Mouse (Mus musculus) lung, embryonic 15.5 days (tissue): ENCODE data around the gene Frrs1. TPM values are rescaled to one million over a fixed set of nuclear protein-coding genes. Genes with fewer than 3 reads are reported as not detected.

ENCODE experiments used
- ATAC-seq: fragments of 200-750 bp; cut with Nextera tagmentation; 2 replicates; pipeline ENCODE4 v1.8.0; 2017; ENCODE audit warnings: moderate number of reproducible peaks, borderline replicate concordance; ENCODE audit not compliant: low FRiP score, low TSS enrichment; ENCODE audit errors: extremely low read depth
- H3K27ac ChIP-seq: fragments of 300-500 bp; sonication (generic); 2 replicates; pipeline ENCODE4 v1.5.1; 2015; ENCODE audit warnings: moderate library complexity, mild to moderate bottlenecking, inconsistent platforms
- H3K27me3 ChIP-seq: fragments of 300-500 bp; sonication (generic); 2 replicates; pipeline ENCODE4 v1.6.1; 2015; ENCODE audit warnings: inconsistent platforms
- H3K36me3 ChIP-seq: fragments of 300-500 bp; sonication (generic); 2 replicates; pipeline ENCODE4 v1.6.1; 2015; ENCODE audit warnings: inconsistent platforms
- H3K4me1 ChIP-seq: fragments of 300-500 bp; sonication (generic); 2 replicates; pipeline ENCODE4 v1.6.1; 2015; ENCODE audit warnings: inconsistent platforms
- H3K4me2 ChIP-seq: fragments of 300-500 bp; sonication (generic); 2 replicates; pipeline ENCODE4 v1.6.1; 2015; ENCODE audit warnings: inconsistent platforms, mild to moderate bottlenecking, moderate library complexity
- H3K4me3 ChIP-seq: fragments of 300-500 bp; sonication (generic); 2 replicates; pipeline ENCODE4 v1.5.1; 2015; ENCODE audit warnings: mild to moderate bottlenecking, inconsistent platforms
- H3K9ac ChIP-seq: fragments of 300-500 bp; sonication (generic); 2 replicates; pipeline ENCODE4 v1.6.1; 2015; ENCODE audit warnings: inconsistent platforms
- H3K9me3 ChIP-seq: fragments of 300-500 bp; sonication (generic); 2 replicates; pipeline ENCODE4 v1.6.1; 2016; ENCODE audit warnings: inconsistent platforms
- WGBS: fragments of 180-500 bp; shearing (Covaris S2); methylation state at CpG from one replicate; pipeline ENCODE4 v1.1.7; 2015; 5-methylcytosine and 5-hydroxymethylcytosine counted together
- polyA plus RNA-seq: library from polyadenylated mRNA; unstranded; fragments of >200 nt; fragmentation: Nextera tagmentation; extraction: Ambion mirVana; gene quantifications from 2 replicates; pipeline ENCODE4 v1.2.1, GENCODE M21; 2015

Frrs1 gene
- polyA plus RNA-seq, 1 experiment from 2014 or later = 8.7 TPM

GRCm38 (mm10) chr3:116852421-116852820, 6.8 kb upstream of the Frrs1 start:
- Histone ChIP-seq H3K9me3 (no peaks in the 10 kb centered on the region), H3K4me3 (no peak overlapping the region), H3K4me2 (no peak overlapping the region), H3K27me3 (no peaks in the 10 kb centered on the region), H3K36me3 (no peaks in the 10 kb centered on the region), H3K9ac (no peak overlapping the region), H3K4me1 (no peaks in the 10 kb centered on the region), H3K27ac (no peak overlapping the region)
- no peak for ATAC-seq
- 88% methylated on average over 3 of the region's 3 CpGs for WGBS

GRCm38 (mm10) chr3:116857611-116858010, 1.7 kb upstream of the Frrs1 start:
- no peak for ATAC-seq
- H3K36me3 ChIP-seq = no peaks in the 10 kb centered on the region
- 77% methylated on average over 6 of the region's 6 CpGs for WGBS

GRCm38 (mm10) chr3:116859752-116860151, 488 bp downstream of the Frrs1 start:
- Histone ChIP-seq H3K4me1 (peaks cover 5% of the 10 kb centered on the region), H3K9me3 (no peaks in the 10 kb centered on the region), H3K27me3 (no peaks in the 10 kb centered on the region), H3K36me3 (no peaks in the 10 kb centered on the region), H3K4me2 (no peak overlapping the region), H3K4me3 (no peak overlapping the region), H3K9ac (no peak overlapping the region), H3K27ac (no peak overlapping the region)
- 76% methylated on average over 5 of the region's 5 CpGs for WGBS
- no peak for ATAC-seq

More at GRCm38 (mm10) chr3:116857611-116858010, 1.7 kb upstream of the Frrs1 start:
- Histone ChIP-seq H3K9me3 (no peaks in the 10 kb centered on the region), H3K27me3 (no peaks in the 10 kb centered on the region), H3K4me2 (no peak overlapping the region), H3K4me3 (no peak overlapping the region), H3K27ac (no peak overlapping the region), H3K4me1 (peaks cover 5% of the 10 kb centered on the region), H3K9ac (no peak overlapping the region)

- 48% methylated on average over 19 of the region's 19 CpGs for WGBS
- H3K4me2 ChIP-seq = peak overlapping the region; percentile 82
- H3K27me3 ChIP-seq = no peaks in the 10 kb centered on the region
- peak overlapping the region; percentile 51; the same call in 1 of the 2 replicates for H3K4me3 ChIP-seq
- peaks cover 5% of the 10 kb centered on the region for H3K4me1 ChIP-seq
- no peak overlapping the region for H3K9ac ChIP-seq
- ATAC-seq = no peak
- H3K36me3 ChIP-seq = no peaks in the 10 kb centered on the region
- H3K27ac ChIP-seq = no peak overlapping the region
- no peaks in the 10 kb centered on the region for H3K9me3 ChIP-seq
Measured at GRCm38 (mm10) chr3:116860333-116861222, 1.3 kb downstream of the Frrs1 start.

GRCm38 (mm10) chr3:116861223-116861539, 1.9 kb downstream of the Frrs1 start:
- 0 out of 2 replicates have a peak, but pooled peaks have one; percentile 29 for ATAC-seq
- no peaks in the 10 kb centered on the region for H3K9me3 ChIP-seq
- H3K4me3 ChIP-seq = peak overlapping the region; percentile 51
- H3K27me3 ChIP-seq = no peaks in the 10 kb centered on the region
- peak overlapping the region; percentile 73; the same call in 1 of the 2 replicates for H3K27ac ChIP-seq
- peak overlapping the region; percentile 82 for H3K4me2 ChIP-seq
- no peaks in the 10 kb centered on the region for H3K36me3 ChIP-seq
- H3K9ac ChIP-seq = peak overlapping the region; percentile 35; the same call in 1 of the 2 replicates
- H3K4me1 ChIP-seq = peaks cover 5% of the 10 kb centered on the region
- WGBS = 8% methylated on average over 4 of the region's 4 CpGs

GRCm38 (mm10) chr3:116861540-116862067, 2.3 kb downstream of the Frrs1 start:
- Histone ChIP-seq H3K4me3 (peak overlapping the region; percentile 51), H3K9me3 (no peaks in the 10 kb centered on the region), H3K27ac (peak overlapping the region; percentile 73), H3K36me3 (no peaks in the 10 kb centered on the region), H3K4me1 (peaks cover 5% of the 10 kb centered on the region), H3K4me2 (peak overlapping the region; percentile 82), H3K27me3 (no peaks in the 10 kb centered on the region), H3K9ac (peak overlapping the region; percentile 35; the same call in 1 of the 2 replicates)
- ATAC-seq = peak; percentile 81
- WGBS = 1% methylated on average over 25 of the region's 25 CpGs

GRCm38 (mm10) chr3:116862621-116863020, 3.4 kb downstream of the Frrs1 start:
- no peak overlapping the region for H3K9ac ChIP-seq
- no peaks in the 10 kb centered on the region for H3K36me3 ChIP-seq
- peaks cover 5% of the 10 kb centered on the region for H3K4me1 ChIP-seq
- 51% methylated on average over 1 of the region's 1 CpGs for WGBS
- H3K9me3 ChIP-seq = no peaks in the 10 kb centered on the region
- H3K4me2 ChIP-seq = no peak overlapping the region
- ATAC-seq = no peak
- H3K27ac ChIP-seq = no peak overlapping the region
- H3K4me3 ChIP-seq = no peak overlapping the region
- no peaks in the 10 kb centered on the region for H3K27me3 ChIP-seq

GRCm38 (mm10) chr3:116864421-116864820, 5.2 kb downstream of the Frrs1 start:
- WGBS = 70% methylated on average over 5 of the region's 5 CpGs
- Histone ChIP-seq H3K4me3 (no peak overlapping the region), H3K4me2 (no peak overlapping the region), H3K36me3 (no peaks in the 10 kb centered on the region), H3K4me1 (peaks cover 5% of the 10 kb centered on the region), H3K9me3 (no peaks in the 10 kb centered on the region), H3K27ac (no peak overlapping the region), H3K9ac (no peak overlapping the region), H3K27me3 (no peaks in the 10 kb centered on the region)
- ATAC-seq = no peak

- H3K27me3 ChIP-seq = 0 out of 2 replicates have a peak, but pooled peaks cover 4% of the 10 kb centered on the region
- no peak for ATAC-seq
- peaks cover 5% of the 10 kb centered on the region for H3K4me1 ChIP-seq
- 62% methylated on average over 1 of the region's 1 CpGs for WGBS
- no peak overlapping the region for H3K27ac ChIP-seq
- no peaks in the 10 kb centered on the region for H3K36me3 ChIP-seq
- no peak overlapping the region for H3K9ac ChIP-seq
- no peaks in the 10 kb centered on the region for H3K9me3 ChIP-seq
- no peak overlapping the region for H3K4me2 ChIP-seq
- no peak overlapping the region for H3K4me3 ChIP-seq
Measured at GRCm38 (mm10) chr3:116865199-116865636, 6.0 kb downstream of the Frrs1 start.

GRCm38 (mm10) chr3:116870372-116870771, 11.1 kb downstream of the Frrs1 start:
- H3K27me3 ChIP-seq = peaks cover 4% of the 10 kb centered on the region; the same call in 1 of the 2 replicates
- ATAC-seq = no peak
- no peak overlapping the region for H3K4me2 ChIP-seq
- no peaks in the 10 kb centered on the region for H3K9me3 ChIP-seq
- no peak overlapping the region for H3K27ac ChIP-seq
- no peaks in the 10 kb centered on the region for H3K36me3 ChIP-seq
- H3K9ac ChIP-seq = no peak overlapping the region
- no peak overlapping the region for H3K4me3 ChIP-seq
- no peaks in the 10 kb centered on the region for H3K4me1 ChIP-seq
- 67% methylated on average over 3 of the region's 3 CpGs for WGBS

GRCm38 (mm10) chr3:116882221-116882960, 23.1 kb downstream of the Frrs1 start:
- H3K9me3 ChIP-seq = no peaks in the 10 kb centered on the region
- peaks cover 21% of the 10 kb centered on the region; the same call in 1 of the 2 replicates for H3K27me3 ChIP-seq
- H3K36me3 ChIP-seq = no peaks in the 10 kb centered on the region
- H3K9ac ChIP-seq = no peak overlapping the region
- peak; percentile 81 for ATAC-seq
- WGBS = 69% methylated on average over 14 of the region's 14 CpGs
- H3K27ac ChIP-seq = no peak overlapping the region
- no peak overlapping the region for H3K4me2 ChIP-seq
- no peaks in the 10 kb centered on the region for H3K4me1 ChIP-seq
- no peak overlapping the region for H3K4me3 ChIP-seq
